Mouse (Mus musculus) embryonic fibroblast, embryonic 13.5 days (primary cell): ENCODE measurements around the gene Itpr3. TPM values are rescaled to one million over a fixed set of nuclear protein-coding genes. Genes with fewer than 3 reads are reported as not detected.

Experiments
- H3K27ac ChIP-seq: 2 replicates; pipeline ENCODE4 v1.5.1; 2012; ENCODE audit warnings: low read length, control low read depth, inconsistent platforms; ENCODE audit not compliant: insufficient read depth
- H3K4me1 ChIP-seq: 2 replicates; pipeline ENCODE4 v1.6.1; 2011; ENCODE audit warnings: low read length; ENCODE audit not compliant: control insufficient read depth, insufficient read depth
- H3K4me3 ChIP-seq: 2 replicates; pipeline ENCODE4 v1.5.1; 2011; ENCODE audit warnings: mild to moderate bottlenecking, control low read depth, low read length; ENCODE audit not compliant: insufficient read depth
- CTCF ChIP-seq: IDR thresholded peaks from 2 replicates; pipeline ENCODE4 v1.5.1; 2011; ENCODE audit warnings: mild to moderate bottlenecking, control low read depth, low read length, moderate library complexity, borderline replicate concordance; ENCODE audit not compliant: insufficient read depth
- POLR2A ChIP-seq: IDR thresholded peaks from 2 replicates; pipeline ENCODE4 v1.6.1; 2011; ENCODE audit warnings: low read depth, mild to moderate bottlenecking, control low read depth, low read length, moderate library complexity
- polyA plus RNA-seq: library from polyadenylated mRNA; stranded (reverse); fragments of >200 nt; gene quantifications from 2 replicates; pipeline ENCODE4 v1.2.4, GENCODE M21; 2011; ENCODE audit warnings: low read depth; ENCODE audit not compliant: missing spikeins, insufficient read length

Itpr3 gene
- polyA plus RNA-seq: 15.7 and 31.1 TPM in 2 replicates

GRCm38 (mm10) chr17:27056812-27057516 lies at the start of gene Itpr3:
Itpr3 (plus strand) TSS chr17:27057304.
- TF ChIP-seq CTCF: no peak
- TF ChIP-seq POLR2A: peak; percentile 73
- Histone ChIP-seq H3K4me3 (peak within 1 kb of the TSS; percentile 77), H3K27ac (peak within 1 kb of the TSS; percentile 83), H3K4me1 (peaks cover 4% of the 10 kb centered on the region; the same call in 1 of the 2 replicates)

- Histone ChIP-seq H3K4me1 (no peaks in the 10 kb centered on the region), H3K4me3 (no peak overlapping the region), H3K27ac (no peak overlapping the region)
- TF ChIP-seq POLR2A: no peak
- TF ChIP-seq CTCF: no peak
Measured at GRCm38 (mm10) chr17:27008277-27008676, 48.8 kb upstream of the Itpr3 start.

- no peak for TF ChIP-seq POLR2A
- TF ChIP-seq CTCF: no peak
Measured at GRCm38 (mm10) chr17:27011167-27011566, 45.9 kb upstream of the Itpr3 start.

GRCm38 (mm10) chr17:27011998-27012672 lies 45.0 kb upstream of the Itpr3 start:
- Histone ChIP-seq H3K27ac (no peak overlapping the region), H3K4me3 (no peak overlapping the region), H3K4me1 (no peaks in the 10 kb centered on the region)
- no peak for TF ChIP-seq CTCF
- no peak for TF ChIP-seq POLR2A

More at GRCm38 (mm10) chr17:27011167-27011566, 45.9 kb upstream of the Itpr3 start:
- Histone ChIP-seq H3K4me1 (no peaks in the 10 kb centered on the region), H3K27ac (no peak overlapping the region), H3K4me3 (no peak overlapping the region)

- TF ChIP-seq CTCF: no peak
- no peak for TF ChIP-seq POLR2A
- no peak overlapping the region for H3K27ac ChIP-seq
- no peak overlapping the region for H3K4me3 ChIP-seq
- no peaks in the 10 kb centered on the region for H3K4me1 ChIP-seq
Measured at GRCm38 (mm10) chr17:27012909-27013308, 44.2 kb upstream of the Itpr3 start.

- H3K4me1 ChIP-seq: no peaks in the 10 kb centered on the region
- TF ChIP-seq POLR2A (peak; percentile 51; the same call in 1 of the 2 replicates), CTCF (no peak)
- no peak overlapping the region for H3K27ac ChIP-seq
- H3K4me3 ChIP-seq: peak overlapping the region; percentile 35
Measured at GRCm38 (mm10) chr17:27017564-27018499, 39.3 kb upstream of the Itpr3 start.

GRCm38 (mm10) chr17:27018555-27019196 lies 38.4 kb upstream of the Itpr3 start:
- H3K4me1 ChIP-seq: no peaks in the 10 kb centered on the region
- H3K4me3 ChIP-seq: no peak overlapping the region
- no peak for TF ChIP-seq CTCF
- no peak overlapping the region for H3K27ac ChIP-seq

- no peak overlapping the region for H3K27ac ChIP-seq
- no peaks in the 10 kb centered on the region for H3K4me1 ChIP-seq
- TF ChIP-seq CTCF: no peak
- TF ChIP-seq POLR2A: no peak
- no peak overlapping the region for H3K4me3 ChIP-seq
Measured at GRCm38 (mm10) chr17:27021076-27021475, 36.0 kb upstream of the Itpr3 start.

GRCm38 (mm10) chr17:27021736-27022135 lies 35.4 kb upstream of the Itpr3 start:
- Histone ChIP-seq H3K4me3 (no peak overlapping the region), H3K4me1 (no peaks in the 10 kb centered on the region)

More at GRCm38 (mm10) chr17:27021736-27022135, 35.4 kb upstream of the Itpr3 start:
- TF ChIP-seq POLR2A (no peak), CTCF (no peak)
- H3K27ac ChIP-seq: no peak overlapping the region
